Mouse (Mus musculus): ENCODE results near the gene Gbx2.

GRCm38 (mm10) chr1:89922282-89922681, 8.7 kb downstream of the Gbx2 start:
- TF ChIP-seq CTCF (conservative IDR thresholded peaks at IDR 0.05; ENCODE audit: low read length): no peak
- TF ChIP-seq NANOG (IDR thresholded peaks at IDR 0.05; ENCODE audit: borderline replicate concordance, low read length): no peak

Measured in E14TG2a.4 (cell line).